Mouse (Mus musculus) cerebellum, postnatal 4 days (tissue): ENCODE measurements at regions not wholly inside any gene's neighbourhood (a gene's known extent, or its start where the extent isn't known, plus 50 kb on each side); places are given as distances from the start of the nearest gene placed in this dataset.
"Not testable (repeated sequence)": the region's sequence is repeated elsewhere in the genome, so short reads cannot be mapped to it uniquely, and the experiment has no call there.

Experiments
- DNase-seq, 2 experiments: peaks; one replicate each; pipeline ENCODE4 v3.0.0; 2022; ENCODE audit warnings: low spot score in 2 of 2, mixed read lengths in 1 of 2

GRCm38 (mm10) chr4:21464456-21464855 is 221.3 kb downstream of the Prdm13 start:
- no peak for DNase-seq

DNA sequence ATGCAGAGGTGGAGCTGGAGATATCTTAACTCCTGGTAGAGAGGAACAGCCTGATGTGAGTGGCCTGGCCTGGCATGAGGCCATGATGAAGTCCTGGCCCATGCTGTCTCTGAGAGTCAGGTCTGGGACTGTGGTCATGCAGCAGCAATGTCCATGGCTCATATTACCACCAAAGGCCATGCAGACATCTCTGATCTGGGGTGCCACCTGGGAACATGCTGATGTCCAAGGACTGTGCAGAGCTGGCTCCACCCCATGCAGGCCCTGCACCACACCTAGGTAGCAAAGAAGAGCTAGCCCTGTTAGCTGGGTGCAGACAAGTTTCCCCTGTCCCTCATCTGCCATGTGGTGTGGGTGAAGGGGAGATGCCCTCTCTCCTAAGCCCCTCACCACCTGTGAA is 244.5 kb downstream of the Prdm13 start:
- no peak for DNase-seq

DNA sequence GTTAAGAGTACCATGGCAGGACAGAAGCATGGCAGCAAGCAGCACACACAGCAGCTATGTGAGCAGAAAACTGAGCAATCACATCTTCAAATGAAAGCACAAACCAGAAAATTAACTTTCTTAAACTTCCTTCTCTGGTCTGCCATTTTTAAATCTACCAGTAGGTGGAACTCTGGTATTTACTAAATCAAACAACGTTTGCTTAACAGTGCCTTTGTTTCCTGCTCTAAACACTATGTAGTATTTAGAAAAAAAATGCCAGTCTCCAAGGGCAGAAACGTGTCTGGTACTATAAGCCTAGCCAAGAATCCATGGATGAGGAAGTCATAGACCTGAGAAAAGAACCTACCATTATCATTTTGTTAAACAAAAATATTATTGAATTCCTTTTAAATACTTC is 249.1 kb downstream of the Prdm13 start:
- no peak for DNase-seq

DNA sequence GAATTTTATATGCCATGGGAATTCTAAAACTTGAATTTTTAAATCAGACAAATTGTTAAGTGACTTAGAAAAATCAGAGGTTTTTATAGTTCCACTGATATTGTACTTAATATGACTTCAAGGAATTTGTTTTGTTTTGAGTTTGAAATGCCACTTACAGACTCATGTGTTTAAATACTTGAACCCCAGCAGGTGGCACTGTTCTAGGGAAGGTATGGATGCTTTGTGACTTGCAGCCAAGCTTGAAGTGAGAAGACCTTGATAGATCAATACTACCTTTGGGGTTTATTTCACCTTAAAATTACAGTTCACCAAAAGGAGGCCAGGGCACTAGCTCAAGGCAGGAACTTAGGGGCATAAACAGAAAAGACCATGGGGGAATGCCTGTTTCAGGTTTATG is 277.9 kb downstream of the Prdm13 start:
- DNase-seq, result no peak

GRCm38 (mm10) chr4:21369314-21369713 is 316.4 kb downstream of the Prdm13 start:
- DNase-seq, result no peak

GRCm38 (mm10) chr4:21368234-21369021 is 317.3 kb downstream of the Prdm13 start:
- DNase-seq, result peak in 1 of 2 experiments; percentile 7

DNA sequence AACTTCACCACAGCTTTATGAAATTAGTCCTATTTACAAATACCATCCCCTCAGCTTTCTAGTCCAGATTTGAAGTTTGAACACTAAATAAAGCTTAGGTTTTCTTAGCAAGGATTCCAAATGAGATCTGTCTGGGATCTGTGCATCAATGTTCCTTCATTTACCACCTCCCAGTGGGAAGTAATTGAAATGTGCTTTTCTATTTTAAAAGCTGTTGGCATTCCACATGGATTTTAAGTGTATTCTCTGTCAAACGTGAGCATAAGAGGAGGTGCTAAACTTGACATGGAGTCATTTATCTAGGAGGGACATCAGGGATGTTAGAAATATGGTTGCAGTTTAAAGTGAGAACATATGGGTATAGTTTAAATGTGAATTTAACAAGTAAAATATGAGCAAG is 364.0 kb downstream of the Prdm13 start:
- DNase-seq, result no peak

DNA sequence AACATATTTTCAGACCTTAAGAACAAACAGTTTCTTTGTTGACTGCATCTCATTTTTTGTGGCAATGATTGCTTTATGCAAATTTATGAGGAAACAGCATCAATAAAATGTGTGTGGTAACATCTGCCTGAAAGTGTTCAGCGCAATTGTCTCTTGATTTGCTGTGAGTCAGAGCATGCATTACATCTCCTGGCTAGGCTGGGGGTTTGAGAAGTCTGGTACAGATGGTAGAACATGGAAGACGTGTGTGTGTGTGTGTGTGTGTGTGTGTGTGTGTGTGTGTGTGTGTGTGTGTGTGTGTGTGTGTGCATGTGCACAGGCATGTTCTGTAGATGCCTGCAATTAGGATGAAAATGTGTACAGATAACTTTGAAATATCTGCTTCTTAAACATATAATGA is 376.5 kb downstream of the Prdm13 start:
- DNase-seq, result not testable (repeated sequence)

DNA sequence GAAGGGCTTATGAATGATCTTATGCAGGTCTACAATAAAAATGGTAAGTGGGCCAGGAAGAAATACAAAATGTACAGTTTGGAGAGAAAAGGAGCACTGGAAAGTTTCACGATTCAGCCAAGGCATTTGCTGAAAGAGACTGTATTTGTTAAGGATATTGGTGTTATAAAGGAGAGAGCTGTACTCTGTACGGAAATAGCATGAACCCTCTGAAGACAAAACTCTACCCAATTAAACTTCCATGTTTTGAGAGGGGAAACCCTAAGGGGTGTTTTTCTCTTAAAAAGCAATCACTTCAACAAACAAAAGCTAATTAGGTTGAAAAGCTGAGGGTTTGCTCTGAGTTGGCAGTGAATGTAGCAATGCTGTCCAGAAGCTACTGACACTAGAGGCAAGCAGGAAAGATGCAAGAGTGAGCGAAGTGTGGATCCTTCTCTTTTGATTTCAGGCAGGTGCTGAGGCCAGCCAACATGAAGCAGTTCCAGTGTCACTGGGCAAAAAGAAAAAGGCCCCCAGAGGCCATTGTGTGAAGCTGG is 378.2 kb downstream of the Prdm13 start:
- DNase-seq, result no peak

DNA sequence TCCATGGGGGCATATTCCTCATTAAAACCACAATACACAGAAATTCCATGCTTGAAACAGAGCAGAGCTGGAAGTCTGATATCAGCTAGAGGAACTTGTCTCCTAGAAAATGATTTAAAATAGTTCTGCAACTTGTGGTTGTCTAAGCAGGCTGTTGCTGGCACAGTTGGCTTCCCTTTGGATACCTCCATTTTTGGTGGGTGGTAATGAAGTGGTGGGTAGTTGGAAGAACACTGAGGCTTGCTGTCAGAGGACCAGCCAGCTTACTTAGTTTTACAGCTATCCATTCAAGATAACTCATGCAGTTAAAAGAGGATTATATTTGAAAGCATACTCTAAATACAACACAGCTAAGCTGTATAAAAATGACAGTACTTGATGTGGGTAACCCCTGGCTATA is 385.6 kb downstream of the Prdm13 start:
- no peak for DNase-seq

- DNase-seq, result no peak
These were observed 418.5 kb downstream of the Prdm13 start for GRCm38 (mm10) chr4:21267302-21267701.

GRCm38 (mm10) chr4:21266886-21267285 is 418.9 kb downstream of the Prdm13 start:
- DNase-seq, result no peak

GRCm38 (mm10) chr4:21250396-21250795 is 435.4 kb downstream of the Prdm13 start:
- no peak for DNase-seq

- DNase-seq, result peak in 1 of 2 experiments; percentile 52
These were observed 463.1 kb downstream of the Prdm13 start for GRCm38 (mm10) chr4:21222631-21223030.

DNA sequence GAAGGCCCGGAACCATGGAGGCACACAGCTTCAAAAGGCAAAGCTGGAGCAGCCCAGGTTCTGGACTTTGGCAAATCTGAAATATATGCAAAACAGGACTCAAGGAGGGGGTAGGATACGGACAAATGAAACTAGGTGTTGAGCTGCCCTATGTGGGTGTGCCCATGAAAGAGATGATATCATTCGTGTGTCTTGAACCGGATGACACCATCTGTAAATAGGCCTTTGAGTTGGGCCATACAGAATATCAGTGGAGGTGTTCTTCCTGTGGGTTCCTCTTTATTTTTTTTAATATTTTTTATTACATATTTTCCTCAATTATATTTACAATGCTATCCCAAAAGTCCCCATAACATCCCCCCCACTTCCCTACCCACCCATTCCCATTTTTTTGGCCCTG is 478.1 kb downstream of the Prdm13 start:
- no peak for DNase-seq

DNA sequence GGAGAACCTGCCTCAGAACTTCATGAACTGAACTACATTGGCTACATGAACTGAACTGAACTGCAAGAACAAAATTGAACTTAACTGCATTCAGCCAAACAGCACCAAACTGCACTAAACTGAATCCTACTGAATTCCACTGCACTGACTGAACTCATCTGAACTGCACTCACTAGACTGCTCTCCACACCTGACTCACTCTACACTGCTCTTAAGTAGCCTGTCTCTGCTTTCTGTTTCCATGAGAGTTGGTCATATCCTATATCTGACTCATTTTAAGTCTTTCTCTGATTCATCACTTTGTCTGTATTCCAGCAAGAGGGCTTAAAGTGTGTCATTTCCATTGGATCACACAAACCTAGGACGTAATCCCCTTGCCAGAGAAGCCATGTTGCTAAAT is 490.1 kb downstream of the Prdm13 start:
- DNase-seq, result no peak

- no peak for DNase-seq
These were observed 512.0 kb downstream of the Prdm13 start for GRCm38 (mm10) chr4:21173789-21174188.

- DNase-seq, result no peak
These were observed 512.7 kb downstream of the Prdm13 start for GRCm38 (mm10) chr4:21173019-21173418.

DNA sequence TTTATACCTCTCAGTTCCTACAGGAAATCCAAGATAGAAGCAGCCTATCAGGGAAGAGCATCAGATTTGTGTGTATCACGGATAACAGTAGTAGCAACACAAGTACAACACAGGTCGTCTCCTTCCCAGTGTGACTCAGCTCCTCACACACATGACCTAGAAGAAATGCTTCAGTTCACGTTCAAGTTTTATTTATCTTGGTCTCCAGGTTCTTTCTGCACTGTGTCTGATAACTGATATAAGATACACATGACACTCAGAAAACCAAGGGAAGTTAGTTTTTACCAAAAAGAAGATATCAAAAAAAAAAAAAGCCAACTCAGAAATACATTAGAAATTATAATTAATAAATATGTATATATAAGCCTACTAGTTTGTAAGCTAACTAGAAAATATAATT is 515.0 kb downstream of the Prdm13 start:
- DNase-seq, result no peak

- DNase-seq, result no peak
These were observed 523.6 kb downstream of the Prdm13 start for GRCm38 (mm10) chr4:21162124-21162523.

DNA sequence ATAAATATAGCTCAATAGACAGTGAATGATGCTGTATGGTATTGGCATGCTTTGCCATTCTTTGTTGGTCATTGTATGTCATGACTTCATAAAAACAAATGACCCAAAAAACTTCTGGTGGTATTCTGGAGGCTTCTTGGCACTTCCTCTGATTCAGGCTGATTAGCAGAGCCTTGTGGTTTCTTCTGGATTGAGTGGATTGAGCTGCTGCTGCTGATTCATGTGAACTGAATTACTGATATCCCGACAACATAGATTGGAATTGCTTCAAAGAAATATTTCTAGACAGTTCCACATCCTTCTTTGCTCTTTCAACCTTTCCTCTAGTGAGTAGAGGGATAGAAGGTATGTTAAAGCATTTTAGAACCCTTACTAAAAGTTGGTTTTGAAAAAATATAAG is 559.9 kb downstream of the Prdm13 start:
- no peak for DNase-seq

DNA sequence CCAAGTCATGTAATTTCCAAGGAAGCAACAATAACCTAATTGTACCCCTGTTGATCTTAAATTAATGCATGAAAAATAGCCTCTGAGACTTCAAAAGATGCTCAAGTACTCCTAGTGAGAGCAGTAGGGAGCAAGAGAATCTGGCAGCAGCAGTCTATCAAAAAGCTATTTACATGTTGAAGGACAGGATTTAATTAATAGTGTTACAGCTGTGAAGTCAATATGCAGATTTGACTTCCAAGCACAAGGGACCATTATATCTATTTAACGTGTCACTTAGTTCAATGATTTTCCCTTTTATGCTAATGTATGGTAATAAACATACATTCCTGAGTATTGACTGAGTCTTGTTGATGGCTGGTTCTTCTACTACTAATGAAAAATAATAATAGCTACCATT is 590.0 kb downstream of the Prdm13 start:
- DNase-seq, result no peak

GRCm38 (mm10) chr4:21070198-21070785 is 615.5 kb downstream of the Prdm13 start:
- DNase-seq, result no peak
